Mouse (Mus musculus): ENCODE measurements around the gene Ntng1. TPM values are rescaled to one million over a fixed set of nuclear protein-coding genes. Genes with fewer than 3 reads are reported as not detected.

Gene Ntng1
- polyA plus RNA-seq, 2 experiments = 5.7 to 7.4 TPM

DNA sequence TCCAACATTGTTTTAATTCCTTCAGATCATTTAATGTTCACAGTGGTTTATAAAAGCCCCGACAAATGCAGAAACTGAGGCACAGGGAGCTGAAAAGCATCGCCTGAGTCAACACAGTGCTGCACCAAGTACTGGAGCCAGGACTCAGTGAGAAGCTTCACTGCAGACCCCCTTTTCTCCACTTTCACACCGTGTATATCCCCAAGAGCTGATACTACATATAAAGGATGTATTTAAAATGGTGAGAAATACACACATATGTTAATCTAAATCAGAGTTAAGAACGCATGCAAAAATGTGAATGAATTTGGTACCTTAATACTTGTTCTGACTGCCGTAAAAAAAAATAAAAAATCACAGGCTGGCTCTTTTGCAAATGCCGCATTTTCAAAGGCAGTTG is 88.4 kb downstream of the Ntng1 start:
- H3K27me3 ChIP-seq (ENCODE audit: control insufficient read depth, insufficient read depth, low read length) = no peaks in the 10 kb centered on the region
- H3K4me3 ChIP-seq (replicated peaks; ENCODE audit: low read length) = no peak overlapping the region
- 82% methylated on average over 6 of the region's 6 CpGs for WGBS
- H3K4me2 ChIP-seq (replicated peaks; ENCODE audit: low read depth, low read length, severe bottlenecking) = no peak overlapping the region
- H3K36me3 ChIP-seq (ENCODE audit: control insufficient read depth, insufficient read depth, low read length) = no peaks in the 10 kb centered on the region
- ATAC-seq (ENCODE audit: low FRiP score, low read depth) = no peak
- DNase-seq (ENCODE audit: low spot score) = no peak
- no peak for TF ChIP-seq POLR2A (IDR thresholded peaks at IDR 0.05; ENCODE audit: borderline replicate concordance, extremely low read depth, insufficient read depth, insufficient read length)
- no peaks in the 10 kb centered on the region; the same call in 1 of the 2 replicates for H3K9me3 ChIP-seq (ENCODE audit: control insufficient read depth, low read length)
- H3K9ac ChIP-seq (ENCODE audit: low read depth, low read length, severe bottlenecking) = no peak overlapping the region
- H3K27ac ChIP-seq (replicated peaks; ENCODE audit: low read depth, low read length) = no peak overlapping the region
- no peaks in the 10 kb centered on the region for H3K4me1 ChIP-seq (ENCODE audit: control insufficient read depth, insufficient read depth, low read length)

DNA sequence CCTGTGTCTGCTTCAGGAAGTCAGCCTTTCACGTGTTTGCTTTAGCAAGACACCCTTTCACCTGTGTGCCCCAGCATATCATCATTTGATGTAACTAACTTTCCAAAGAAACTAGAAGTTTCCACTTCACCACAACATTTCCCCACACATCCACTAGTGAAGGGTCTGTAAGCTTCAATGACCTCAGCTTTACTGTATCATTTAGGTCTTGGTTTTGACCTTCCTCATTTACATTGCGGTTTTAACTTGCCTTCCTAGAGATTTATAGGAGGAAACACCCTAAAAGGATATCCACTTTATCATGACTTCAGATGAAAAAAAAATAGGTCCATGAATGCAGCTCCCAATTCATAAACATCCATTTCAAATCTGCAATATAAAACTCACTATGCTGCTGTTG is 89.7 kb downstream of the Ntng1 start:
- H3K36me3 ChIP-seq (ENCODE audit: control insufficient read depth, insufficient read depth, low read length) = no peaks in the 10 kb centered on the region
- no peak overlapping the region for H3K27ac ChIP-seq (replicated peaks; ENCODE audit: low read depth, low read length)
- TF ChIP-seq POLR2A (IDR thresholded peaks at IDR 0.05; ENCODE audit: borderline replicate concordance, extremely low read depth, insufficient read depth, insufficient read length) = no peak
- no peak for DNase-seq (ENCODE audit: low spot score)
- WGBS = 90% methylated on average over 2 of the region's 2 CpGs
- no peak for ATAC-seq (ENCODE audit: low FRiP score, low read depth)
- no peaks in the 10 kb centered on the region; the same call in 1 of the 2 replicates for H3K9me3 ChIP-seq (ENCODE audit: control insufficient read depth, low read length)
- H3K4me1 ChIP-seq (ENCODE audit: control insufficient read depth, insufficient read depth, low read length) = no peaks in the 10 kb centered on the region
- no peak overlapping the region for H3K9ac ChIP-seq (ENCODE audit: low read depth, low read length, severe bottlenecking)
- H3K27me3 ChIP-seq (ENCODE audit: control insufficient read depth, insufficient read depth, low read length) = no peaks in the 10 kb centered on the region
- no peak overlapping the region for H3K4me3 ChIP-seq (replicated peaks; ENCODE audit: low read length)
- H3K4me2 ChIP-seq (replicated peaks; ENCODE audit: low read depth, low read length, severe bottlenecking) = no peak overlapping the region

DNA sequence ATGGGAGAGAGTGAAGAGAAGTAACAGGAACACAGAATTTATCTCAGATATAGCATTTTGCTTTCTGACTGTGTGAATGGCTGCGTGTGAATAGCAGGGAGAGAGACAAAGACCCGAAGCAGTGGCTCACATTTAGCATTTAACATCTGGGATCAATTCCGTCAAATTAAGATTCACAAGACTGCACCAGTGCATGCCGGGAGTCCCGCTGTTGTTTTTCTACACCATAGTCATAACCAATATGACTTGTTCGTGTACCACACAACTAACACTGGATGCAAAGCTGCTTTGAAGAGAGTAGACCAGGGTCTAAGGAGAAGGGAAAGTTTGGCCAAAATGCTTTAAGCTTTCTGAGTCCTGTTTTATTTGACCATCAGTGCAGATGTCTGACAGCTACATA is 95.7 kb downstream of the Ntng1 start:
- H3K27me3 ChIP-seq (ENCODE audit: control insufficient read depth, insufficient read depth, low read length) = no peaks in the 10 kb centered on the region
- H3K4me2 ChIP-seq (replicated peaks; ENCODE audit: low read depth, low read length, severe bottlenecking) = no peak overlapping the region
- H3K4me3 ChIP-seq (replicated peaks; ENCODE audit: low read length) = no peak overlapping the region
- ATAC-seq (ENCODE audit: low FRiP score, low read depth) = no peak; the same call in 1 of the 2 replicates
- no peak for TF ChIP-seq POLR2A (IDR thresholded peaks at IDR 0.05; ENCODE audit: borderline replicate concordance, extremely low read depth, insufficient read depth, insufficient read length)
- DNase-seq (ENCODE audit: low spot score) = peak; percentile 48
- 19% methylated on average over 6 of the region's 6 CpGs for WGBS
- H3K36me3 ChIP-seq (ENCODE audit: control insufficient read depth, insufficient read depth, low read length) = no peaks in the 10 kb centered on the region
- H3K27ac ChIP-seq (replicated peaks; ENCODE audit: low read depth, low read length) = no peak overlapping the region
- no peak overlapping the region for H3K9ac ChIP-seq (ENCODE audit: low read depth, low read length, severe bottlenecking)
- H3K9me3 ChIP-seq (ENCODE audit: control insufficient read depth, low read length) = no peaks in the 10 kb centered on the region
- H3K4me1 ChIP-seq (ENCODE audit: control insufficient read depth, insufficient read depth, low read length) = peaks cover 2% of the 10 kb centered on the region; the same call in 1 of the 2 replicates

DNA sequence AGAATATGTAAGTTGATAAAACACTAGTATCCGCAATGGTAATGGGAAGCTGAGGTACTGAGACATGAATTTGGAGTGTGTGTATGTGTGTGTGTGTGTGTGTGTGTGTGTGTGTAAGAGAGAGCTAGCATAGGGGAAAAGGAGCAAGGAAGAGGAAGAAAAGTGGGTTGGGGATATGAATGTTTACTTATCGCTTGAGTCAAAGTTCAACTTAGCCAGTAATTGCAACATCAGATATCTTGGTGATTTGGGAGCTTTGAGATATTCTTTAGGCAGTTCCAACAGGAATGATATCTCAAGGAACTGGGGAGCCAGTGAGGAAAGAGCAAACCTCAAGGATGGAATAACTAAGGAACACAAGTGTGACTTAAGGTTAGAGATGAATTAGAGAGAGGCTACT is 97.1 kb downstream of the Ntng1 start:
- DNase-seq (ENCODE audit: low spot score) = no peak
- Histone ChIP-seq H3K27ac (replicated peaks; ENCODE audit: low read depth, low read length) (no peak overlapping the region), H3K36me3 (ENCODE audit: control insufficient read depth, insufficient read depth, low read length) (no peaks in the 10 kb centered on the region), H3K9ac (ENCODE audit: low read depth, low read length, severe bottlenecking) (no peak overlapping the region), H3K4me2 (replicated peaks; ENCODE audit: low read depth, low read length, severe bottlenecking) (no peak overlapping the region), H3K4me3 (replicated peaks; ENCODE audit: low read length) (no peak overlapping the region), H3K9me3 (ENCODE audit: control insufficient read depth, low read length) (no peaks in the 10 kb centered on the region), H3K27me3 (ENCODE audit: control insufficient read depth, insufficient read depth, low read length) (no peaks in the 10 kb centered on the region), H3K4me1 (ENCODE audit: control insufficient read depth, insufficient read depth, low read length) (peaks cover 2% of the 10 kb centered on the region; the same call in 1 of the 2 replicates)
- WGBS = 89% methylated on average over 2 of the region's 2 CpGs
- ATAC-seq (ENCODE audit: low FRiP score, low read depth) = no peak
- TF ChIP-seq POLR2A (IDR thresholded peaks at IDR 0.05; ENCODE audit: borderline replicate concordance, extremely low read depth, insufficient read depth, insufficient read length) = no peak

DNA sequence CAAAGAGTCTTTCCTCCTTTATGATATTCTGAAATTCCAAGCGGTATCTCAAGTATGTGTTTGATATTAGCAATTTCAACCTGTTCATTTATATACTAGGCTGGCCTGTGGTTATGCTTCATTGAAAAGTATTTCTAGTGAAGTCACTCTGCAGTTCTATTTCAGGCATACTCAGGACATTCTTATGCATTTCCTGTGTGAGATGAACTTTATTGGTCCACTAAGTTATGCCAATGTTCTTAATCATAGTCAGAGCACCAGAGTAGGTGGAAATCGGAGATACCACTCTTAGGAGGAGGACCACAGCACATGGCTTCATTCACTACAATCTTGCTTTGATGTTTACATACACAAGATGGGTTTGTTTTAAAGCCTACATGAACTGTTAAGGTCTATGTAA is 99.6 kb downstream of the Ntng1 start:
- Histone ChIP-seq H3K9ac (ENCODE audit: low read depth, low read length, severe bottlenecking) (no peak overlapping the region), H3K36me3 (ENCODE audit: control insufficient read depth, insufficient read depth, low read length) (no peaks in the 10 kb centered on the region), H3K9me3 (ENCODE audit: control insufficient read depth, low read length) (no peaks in the 10 kb centered on the region), H3K4me1 (ENCODE audit: control insufficient read depth, insufficient read depth, low read length) (peaks cover 2% of the 10 kb centered on the region; the same call in 1 of the 2 replicates), H3K4me2 (replicated peaks; ENCODE audit: low read depth, low read length, severe bottlenecking) (no peak overlapping the region), H3K27me3 (ENCODE audit: control insufficient read depth, insufficient read depth, low read length) (no peaks in the 10 kb centered on the region), H3K4me3 (replicated peaks; ENCODE audit: low read length) (no peak overlapping the region), H3K27ac (replicated peaks; ENCODE audit: low read depth, low read length) (no peak overlapping the region)
- WGBS = 81% methylated on average over 2 of the region's 2 CpGs
- no peak for DNase-seq (ENCODE audit: low spot score)
- no peak for ATAC-seq (ENCODE audit: low FRiP score, low read depth)
- no peak for TF ChIP-seq POLR2A (IDR thresholded peaks at IDR 0.05; ENCODE audit: borderline replicate concordance, extremely low read depth, insufficient read depth, insufficient read length)
